Mouse (Mus musculus): ENCODE results near the gene Apol7e. TPM values are rescaled to one million over a fixed set of nuclear protein-coding genes. Genes with fewer than 3 reads are reported as not detected.
"Not testable (repeated sequence)": the region's sequence is repeated elsewhere in the genome, so short reads cannot be mapped to it uniquely, and the experiment has no call there.

Apol7e gene
- polyA plus RNA-seq, 1 experiment from 2014 or later = not detected

DNA sequence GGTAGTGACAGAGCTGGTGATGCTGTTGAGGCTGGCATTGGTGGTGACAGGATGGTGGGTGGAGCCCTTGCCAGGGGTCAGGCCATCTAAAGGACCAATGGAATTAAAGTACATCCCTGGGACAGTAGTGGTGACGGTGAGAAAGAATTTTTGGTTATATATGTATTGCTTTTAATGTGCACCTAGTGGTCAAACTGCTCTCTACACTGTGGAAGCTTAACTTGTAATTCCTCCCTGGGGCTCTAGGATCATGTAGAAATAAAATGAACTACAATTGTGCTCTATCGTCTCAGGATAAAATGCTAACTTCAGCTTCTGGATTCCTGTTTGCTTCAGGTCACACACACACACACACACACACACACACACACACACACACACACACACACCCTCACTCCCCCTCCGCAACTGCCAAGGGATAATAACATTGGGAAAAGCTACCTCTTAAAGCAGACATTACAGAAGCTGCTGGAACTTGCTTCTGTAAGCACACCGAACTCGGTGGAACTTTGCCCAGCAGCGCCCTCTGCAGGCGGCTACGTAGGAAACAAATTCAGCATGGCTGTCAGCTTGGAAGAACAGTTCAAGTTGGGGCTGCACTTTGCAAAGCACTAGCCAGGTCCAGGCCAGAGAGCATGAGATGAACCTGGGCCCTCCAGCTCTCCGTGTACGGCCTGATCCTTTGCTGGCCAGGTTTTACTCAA lies 25.7 kb downstream of the Apol7e start:
- H3K27me3 ChIP-seq (replicated peaks); H3K36me3 ChIP-seq; H3K4me3 ChIP-seq; H3K9ac ChIP-seq; ATAC-seq (ENCODE audit: low FRiP score, low read depth); H3K9me3 ChIP-seq; H3K27ac ChIP-seq; H3K4me2 ChIP-seq (replicated peaks); H3K4me1 ChIP-seq: not testable (repeated sequence)
- 16% methylated on average over 3 of the region's 10 CpGs for WGBS

DNA sequence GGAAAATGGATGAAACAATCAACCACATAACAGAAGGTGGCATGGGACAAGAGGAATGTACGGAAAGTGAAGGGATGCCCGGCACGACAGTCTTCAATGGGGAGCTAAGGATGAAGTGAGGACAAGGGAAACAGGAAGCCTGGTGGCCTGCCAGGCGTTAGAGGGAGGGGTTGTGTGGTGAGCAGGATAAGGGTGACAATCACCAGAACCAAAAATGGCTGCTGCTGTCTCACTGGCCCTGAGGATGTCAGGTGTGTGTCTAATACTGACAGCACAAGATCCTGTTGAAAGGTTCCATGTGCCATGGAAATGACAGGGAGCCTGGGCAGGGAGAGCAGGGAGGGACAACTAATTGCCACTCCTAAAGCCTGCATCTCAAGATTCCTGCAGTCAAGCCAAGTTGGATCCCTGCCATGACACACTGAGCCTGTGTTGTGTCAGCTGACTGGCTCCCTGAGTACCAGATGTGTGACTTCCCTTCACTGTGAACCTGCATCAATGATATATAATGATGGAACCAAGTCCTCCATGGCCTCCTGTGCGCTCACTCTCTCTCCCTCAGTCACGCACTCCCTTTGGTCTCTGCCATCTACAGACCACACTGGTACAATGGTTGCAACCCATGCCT lies 26.9 kb downstream of the Apol7e start:
- not testable (repeated sequence) for H3K9ac ChIP-seq; H3K27ac ChIP-seq; H3K9me3 ChIP-seq; H3K4me2 ChIP-seq (replicated peaks); H3K4me1 ChIP-seq; H3K4me3 ChIP-seq; H3K27me3 ChIP-seq (replicated peaks); ATAC-seq (ENCODE audit: low FRiP score, low read depth); H3K36me3 ChIP-seq
- WGBS = 81% methylated on average over 6 of the region's 6 CpGs

DNA sequence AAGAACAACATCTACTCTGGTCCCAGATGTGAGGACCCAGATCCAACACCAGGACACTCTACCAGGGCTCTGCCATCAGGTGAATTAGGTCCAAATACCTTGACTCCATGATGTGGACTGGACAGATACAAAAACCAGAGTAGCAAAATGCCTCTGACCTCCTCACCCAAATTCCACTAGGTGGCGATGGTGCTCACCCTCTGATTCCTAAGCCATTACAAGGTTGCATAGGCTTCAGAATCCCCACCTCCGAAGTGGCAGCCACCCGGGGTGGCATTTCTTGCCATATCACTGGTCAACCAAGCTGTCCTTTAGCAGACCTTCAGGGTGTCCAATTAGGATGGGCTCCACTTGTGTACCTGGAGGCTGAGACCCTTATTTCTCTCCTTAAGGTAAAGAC lies 28.5 kb downstream of the Apol7e start:
- H3K9ac ChIP-seq; H3K4me3 ChIP-seq; H3K9me3 ChIP-seq; ATAC-seq (ENCODE audit: low FRiP score, low read depth); H3K4me2 ChIP-seq (replicated peaks); H3K36me3 ChIP-seq; H3K4me1 ChIP-seq; H3K27me3 ChIP-seq (replicated peaks); H3K27ac ChIP-seq: not testable (repeated sequence)
- 16% methylated on average over 3 of the region's 3 CpGs for WGBS

DNA sequence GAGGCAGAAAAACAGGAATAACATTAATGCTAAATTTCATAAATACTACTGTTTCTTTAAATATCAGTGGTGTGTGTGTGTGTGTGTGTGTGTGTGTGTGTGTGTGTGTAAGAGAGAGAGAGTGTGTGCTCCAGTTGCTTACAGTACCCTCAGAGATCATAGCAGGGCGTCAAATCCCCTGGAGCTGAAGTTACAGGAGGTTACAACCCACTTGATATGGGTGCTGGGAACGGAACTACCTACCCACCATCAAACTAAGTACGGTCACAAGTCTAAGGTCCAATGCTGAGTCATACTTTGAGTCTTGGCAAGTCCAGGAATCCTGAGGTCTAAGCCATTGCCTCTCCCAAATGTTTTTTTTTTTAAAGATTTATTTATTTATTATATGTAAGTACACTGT lies 29.1 kb downstream of the Apol7e start:
- not testable (repeated sequence) for H3K9me3 ChIP-seq; H3K27ac ChIP-seq; H3K4me2 ChIP-seq (replicated peaks); H3K9ac ChIP-seq; H3K36me3 ChIP-seq; H3K27me3 ChIP-seq (replicated peaks); H3K4me3 ChIP-seq; H3K4me1 ChIP-seq; ATAC-seq (ENCODE audit: low FRiP score, low read depth)
- WGBS = 91% methylated on average over 3 of the region's 3 CpGs

DNA sequence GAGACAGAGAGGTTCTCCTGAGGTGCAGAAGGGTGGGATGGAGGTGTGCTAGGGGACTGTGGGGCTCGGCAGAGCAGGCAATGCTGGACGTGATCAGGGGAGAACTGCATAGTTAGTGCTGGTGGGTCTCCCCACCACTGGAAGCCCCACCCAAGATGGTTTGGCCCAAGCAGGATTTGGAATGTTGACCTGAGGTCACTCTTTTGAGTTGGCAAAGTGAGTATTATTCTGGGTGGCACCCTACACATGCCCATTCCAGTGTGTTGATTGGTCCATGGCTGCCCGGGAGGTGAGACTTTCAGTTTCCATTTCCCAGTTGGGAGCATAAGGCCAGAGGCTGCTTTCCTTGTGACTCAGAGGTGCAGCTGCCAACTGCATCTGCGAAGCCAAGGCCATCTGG lies 30.1 kb downstream of the Apol7e start, which contains the start of gene Apol9b:
Apol9b (plus strand) TSS at position 301 of the 400 bp plus-strand sequence.
- not testable (repeated sequence) for H3K27me3 ChIP-seq (replicated peaks); H3K36me3 ChIP-seq; H3K4me3 ChIP-seq; ATAC-seq (ENCODE audit: low FRiP score, low read depth); H3K9me3 ChIP-seq; H3K27ac ChIP-seq; H3K4me2 ChIP-seq (replicated peaks); H3K4me1 ChIP-seq; H3K9ac ChIP-seq
- WGBS = 85% methylated on average over 2 of the region's 4 CpGs

DNA sequence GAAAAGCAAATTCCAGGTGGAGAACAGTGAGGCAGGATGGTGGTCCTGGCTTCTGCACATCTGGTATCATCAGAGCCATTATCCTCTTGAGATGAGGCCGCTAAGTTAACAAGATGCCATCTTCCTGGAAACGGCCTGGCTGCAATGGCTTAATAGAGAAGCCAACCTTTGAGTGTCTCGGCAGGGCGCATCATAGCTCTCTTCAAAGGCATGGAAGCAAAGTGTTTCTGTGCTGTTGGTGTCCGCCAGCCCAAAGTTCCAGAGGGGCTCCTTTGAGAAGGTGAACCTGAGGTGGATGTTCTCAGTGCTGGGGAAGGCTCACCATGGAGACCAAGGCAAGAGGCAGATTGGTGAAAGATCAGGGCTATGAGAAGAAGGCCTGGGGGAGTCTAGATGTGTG lies 32.9 kb downstream of the Apol7e start:
- Histone ChIP-seq H3K4me1 (no peaks in the 10 kb centered on the region), H3K27me3 (replicated peaks) (no peaks in the 10 kb centered on the region), H3K9me3 (no peaks in the 10 kb centered on the region), H3K4me2 (replicated peaks) (no peak overlapping the region), H3K27ac (no peak overlapping the region), H3K4me3 (no peak overlapping the region), H3K9ac (no peak overlapping the region), H3K36me3 (no peaks in the 10 kb centered on the region)
- ATAC-seq (ENCODE audit: low FRiP score, low read depth) = no peak
- WGBS = 83% methylated on average over 5 of the region's 5 CpGs

DNA sequence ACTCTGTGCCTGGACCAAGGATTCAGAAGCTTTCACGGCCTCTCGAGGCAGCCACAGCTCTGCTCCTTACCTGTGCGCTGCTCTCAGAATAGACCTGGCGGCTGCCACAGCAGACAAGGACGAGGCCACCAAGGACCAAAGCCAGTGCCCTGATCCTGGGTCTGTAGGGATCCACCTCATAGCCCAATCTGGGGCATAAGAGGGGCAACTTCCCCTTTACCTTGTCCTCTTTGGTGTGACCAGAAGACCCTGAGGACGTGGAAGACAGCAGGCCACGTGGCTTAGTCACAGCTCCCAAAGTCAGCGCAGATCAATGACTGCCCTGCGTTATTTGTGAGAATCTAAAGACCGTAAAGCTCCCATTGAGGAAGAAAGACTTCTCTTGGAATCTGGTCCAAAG lies 34.2 kb downstream of the Apol7e start:
- not testable (repeated sequence) for H3K4me1 ChIP-seq; H3K27ac ChIP-seq; H3K9me3 ChIP-seq; H3K4me3 ChIP-seq; H3K36me3 ChIP-seq; H3K9ac ChIP-seq; H3K27me3 ChIP-seq (replicated peaks); ATAC-seq (ENCODE audit: low FRiP score, low read depth); H3K4me2 ChIP-seq (replicated peaks)
- WGBS = 70% methylated on average over 10 of the region's 10 CpGs

DNA sequence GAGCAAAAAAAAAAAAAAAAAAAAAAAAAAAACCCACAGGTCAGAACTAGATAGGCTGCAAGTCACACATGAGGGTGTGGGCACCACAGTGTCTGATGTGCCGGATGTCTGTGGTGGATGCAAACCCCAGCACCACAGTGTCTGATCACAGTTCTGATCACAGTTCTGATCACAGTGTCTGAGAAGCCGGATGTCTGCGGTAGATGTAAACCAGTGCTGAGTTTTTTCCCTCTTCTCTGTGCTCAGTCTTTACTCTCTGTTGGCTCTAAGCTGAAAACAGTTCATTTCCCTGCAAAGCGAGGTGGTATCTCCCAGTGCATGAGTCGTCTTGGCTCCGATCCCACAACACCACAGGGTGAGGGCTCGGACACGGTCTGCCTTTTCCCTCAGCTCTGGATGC lies 34.7 kb downstream of the Apol7e start:
- not testable (repeated sequence) for H3K4me1 ChIP-seq; H3K4me3 ChIP-seq; H3K27me3 ChIP-seq (replicated peaks); H3K4me2 ChIP-seq (replicated peaks); H3K27ac ChIP-seq; H3K36me3 ChIP-seq; ATAC-seq (ENCODE audit: low FRiP score, low read depth); H3K9me3 ChIP-seq; H3K9ac ChIP-seq
- WGBS = 90% methylated on average over 8 of the region's 8 CpGs

DNA sequence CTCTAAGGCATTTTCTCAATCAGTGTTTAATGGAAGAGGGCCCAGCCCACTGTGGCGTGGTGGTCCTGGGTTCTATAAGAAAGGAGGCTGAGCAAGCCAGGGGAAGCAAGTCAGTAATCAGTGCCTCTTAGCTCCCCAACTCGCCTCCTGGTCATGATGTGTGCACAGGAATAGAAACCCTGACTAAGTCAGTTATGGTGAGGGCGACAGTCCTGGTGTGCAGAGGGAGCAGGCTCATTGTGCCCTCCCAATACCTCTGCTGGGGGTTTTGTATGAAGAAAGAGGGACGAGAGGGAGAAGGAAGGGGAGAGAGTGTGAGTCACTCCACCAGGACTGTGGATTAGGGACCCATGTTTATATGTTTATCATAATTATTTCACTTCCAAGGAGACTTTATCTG lies 35.2 kb downstream of the Apol7e start:
- H3K36me3 ChIP-seq; H3K9me3 ChIP-seq; H3K9ac ChIP-seq; H3K4me1 ChIP-seq; H3K27ac ChIP-seq; H3K4me3 ChIP-seq; H3K27me3 ChIP-seq (replicated peaks); ATAC-seq (ENCODE audit: low FRiP score, low read depth); H3K4me2 ChIP-seq (replicated peaks): not testable (repeated sequence)
- 78% methylated on average over 4 of the region's 4 CpGs for WGBS

DNA sequence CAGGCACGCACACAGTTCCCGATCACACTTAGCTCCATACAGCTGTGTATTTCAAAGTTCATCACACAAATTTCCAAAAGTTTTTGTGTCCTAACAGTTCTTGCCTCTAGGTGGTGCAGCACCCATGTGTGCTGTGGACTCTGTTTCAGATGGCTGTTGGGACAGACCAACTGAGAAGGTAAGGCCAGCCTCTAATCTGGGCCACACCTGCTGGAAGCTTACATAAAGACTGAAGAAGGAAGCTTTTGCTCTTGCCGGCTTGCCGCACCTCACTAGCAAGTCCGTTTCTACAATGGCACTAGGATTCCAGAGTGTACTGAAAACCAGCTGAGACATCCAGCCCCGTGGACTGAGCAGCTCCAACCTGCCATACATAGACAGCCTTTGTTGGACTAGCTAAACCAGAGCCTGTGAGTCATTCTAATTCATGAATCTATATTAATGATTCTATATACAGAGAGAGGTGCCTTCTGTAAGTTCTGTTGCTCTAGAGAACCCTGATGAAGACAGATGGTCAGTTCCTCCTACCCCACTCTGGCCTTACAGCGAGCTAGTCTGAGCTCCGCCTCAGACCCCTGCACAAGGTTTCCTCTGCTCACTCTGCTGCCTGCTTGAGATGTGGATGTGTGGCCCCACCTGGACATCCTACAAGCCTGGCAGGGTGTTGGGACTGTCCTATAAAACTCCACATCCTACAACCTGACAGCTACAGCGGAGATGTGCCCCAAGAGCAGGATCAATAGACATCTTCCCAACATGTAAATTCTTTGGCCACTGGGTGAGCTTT lies 42.0 kb downstream of the Apol7e start:
- Histone ChIP-seq H3K9me3 (no peaks in the 10 kb centered on the region), H3K36me3 (no peaks in the 10 kb centered on the region), H3K27me3 (replicated peaks) (no peaks in the 10 kb centered on the region), H3K9ac (no peak overlapping the region), H3K4me1 (no peaks in the 10 kb centered on the region), H3K4me2 (replicated peaks) (no peak overlapping the region), H3K4me3 (no peak overlapping the region), H3K27ac (no peak overlapping the region)
- ATAC-seq (ENCODE audit: low FRiP score, low read depth) = no peak
- 80% methylated on average over 9 of the region's 9 CpGs for WGBS

DNA sequence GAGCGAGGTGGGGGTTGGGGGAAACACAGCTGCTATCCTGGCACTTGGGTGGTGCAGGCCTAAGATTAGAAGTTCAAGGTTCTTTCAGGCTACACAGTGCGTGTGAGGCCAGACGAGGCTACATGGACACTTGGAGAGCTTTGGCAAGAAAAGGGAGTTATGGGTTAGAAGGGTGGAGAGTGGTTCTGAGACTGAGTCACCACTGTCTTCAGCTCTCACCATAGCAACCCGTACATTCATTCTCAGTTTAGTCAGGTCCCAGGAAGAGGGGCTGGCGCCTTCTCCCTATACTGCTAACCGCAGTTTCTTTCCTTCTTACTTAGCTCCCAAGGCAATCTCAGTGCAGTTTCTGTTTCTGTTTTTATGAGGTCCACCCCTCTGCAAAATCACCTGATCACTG lies 42.9 kb downstream of the Apol7e start:
- not testable (repeated sequence) for H3K36me3 ChIP-seq; H3K27me3 ChIP-seq (replicated peaks); H3K4me2 ChIP-seq (replicated peaks); H3K9ac ChIP-seq; H3K9me3 ChIP-seq; ATAC-seq (ENCODE audit: low FRiP score, low read depth); H3K4me1 ChIP-seq; H3K4me3 ChIP-seq; H3K27ac ChIP-seq
- WGBS = 90% methylated on average over 6 of the region's 6 CpGs

DNA sequence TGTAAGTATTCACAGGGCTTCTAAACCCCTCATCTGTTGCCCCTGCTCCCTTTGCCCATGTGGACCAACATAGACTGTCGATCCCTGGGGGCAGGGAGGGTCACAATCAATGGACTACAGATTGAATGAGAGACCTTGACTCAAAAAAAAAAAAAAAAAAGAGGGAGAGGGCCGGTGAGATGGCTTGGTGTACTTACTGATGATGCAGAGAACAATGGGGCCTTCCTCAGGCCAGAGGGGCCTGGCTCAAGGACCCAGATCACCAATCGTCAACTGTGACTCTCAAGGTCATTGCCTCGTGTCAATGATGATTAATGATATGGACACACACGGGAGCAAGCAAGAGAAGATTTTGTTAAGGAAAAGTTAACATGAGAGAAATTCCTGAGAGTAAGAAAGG lies 46.0 kb downstream of the Apol7e start:
- H3K4me1 ChIP-seq = no peaks in the 10 kb centered on the region
- H3K27ac ChIP-seq = no peak overlapping the region
- 0 out of 2 replicates have a peak, but pooled peaks cover 3% of the 10 kb centered on the region for H3K9me3 ChIP-seq
- no peaks in the 10 kb centered on the region for H3K36me3 ChIP-seq
- no peak overlapping the region for H3K4me2 ChIP-seq (replicated peaks)
- 27% methylated on average over 5 of the region's 5 CpGs for WGBS
- ATAC-seq (ENCODE audit: low FRiP score, low read depth) = no peak
- no peak overlapping the region for H3K9ac ChIP-seq
- no peaks in the 10 kb centered on the region for H3K27me3 ChIP-seq (replicated peaks)
- H3K4me3 ChIP-seq = no peak overlapping the region

All from neural tube, embryonic 12.5 days (tissue).